Mouse (Mus musculus): ENCODE data around the gene Lingo1. TPM values are rescaled to one million over a fixed set of nuclear protein-coding genes. Genes with fewer than 3 reads are reported as not detected.
A peak's percentile ranks its signal among the peaks of the same experiment; 100 is the strongest.

The Lingo1 gene
- polyA plus RNA-seq, 1 experiment, result 1.2 TPM

DNA sequence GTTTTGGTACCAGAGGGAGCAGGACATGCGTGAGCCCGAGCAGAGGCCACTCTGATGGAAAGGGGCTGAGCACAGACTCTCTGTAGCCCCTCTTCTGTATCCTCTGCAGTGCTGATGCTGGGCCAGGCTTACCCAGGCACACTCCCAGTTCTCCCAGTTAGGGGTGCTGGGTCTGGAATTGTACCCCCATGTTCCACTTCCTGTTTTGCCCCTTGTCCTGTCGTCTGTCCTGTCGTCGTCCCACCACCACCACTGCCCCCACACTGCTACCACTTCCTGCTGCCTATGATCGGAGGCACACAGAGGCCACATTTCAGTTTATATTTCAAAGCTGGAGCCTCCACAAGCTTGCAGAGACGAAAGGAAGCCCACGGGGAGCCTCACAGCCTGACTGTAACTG, 213.6 kb downstream of the Lingo1 start:
- Histone ChIP-seq H3K27ac (ENCODE audit: insufficient read depth, low read depth, low read length) (no peak overlapping the region), H3K27me3 (replicated peaks; ENCODE audit: control insufficient read depth, insufficient read depth, low read length) (no peaks in the 10 kb centered on the region), H3K36me3 (ENCODE audit: control insufficient read depth, insufficient read depth, low read length) (no peaks in the 10 kb centered on the region), H3K4me3 (ENCODE audit: insufficient read depth, low read depth, low read length) (no peak overlapping the region), H3K4me1 (ENCODE audit: control insufficient read depth, insufficient read depth, low read length) (no peaks in the 10 kb centered on the region)
- no peak for DNase-seq
- 54% methylated on average over 8 of the region's 8 CpGs for WGBS
- no peak for TF ChIP-seq POLR2A (IDR thresholded peaks at IDR 0.05; ENCODE audit: low read depth, low read length)
- no peak for TF ChIP-seq CTCF (conservative IDR thresholded peaks at IDR 0.05; ENCODE audit: insufficient read depth, insufficient read length, low read depth, low read length)

DNA sequence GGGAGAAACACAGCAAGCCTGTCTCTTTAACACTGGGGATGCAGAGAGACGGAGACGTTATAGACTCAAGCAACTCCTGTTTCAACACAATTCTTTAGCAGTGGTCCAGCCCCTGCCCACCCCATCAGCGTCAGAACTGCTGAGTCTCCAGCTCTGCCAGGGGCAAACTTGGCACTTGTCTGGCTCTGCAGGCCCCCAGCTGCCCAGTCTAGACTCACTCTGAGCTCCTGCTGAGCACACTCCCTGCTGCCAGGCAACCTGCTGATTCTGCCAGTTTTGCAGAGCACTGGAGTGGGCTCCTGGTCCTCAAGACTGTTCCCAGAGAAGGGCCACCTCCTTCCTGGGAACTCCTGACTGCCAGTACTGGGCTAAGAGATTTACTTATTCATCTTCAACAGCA, 214.6 kb downstream of the Lingo1 start:
- TF ChIP-seq CTCF (conservative IDR thresholded peaks at IDR 0.05; ENCODE audit: insufficient read depth, insufficient read length, low read depth, low read length) (no peak), POLR2A (IDR thresholded peaks at IDR 0.05; ENCODE audit: low read depth, low read length) (no peak)
- Histone ChIP-seq H3K4me1 (ENCODE audit: control insufficient read depth, insufficient read depth, low read length) (no peaks in the 10 kb centered on the region), H3K4me3 (ENCODE audit: insufficient read depth, low read depth, low read length) (no peak overlapping the region), H3K36me3 (ENCODE audit: control insufficient read depth, insufficient read depth, low read length) (no peaks in the 10 kb centered on the region), H3K27me3 (replicated peaks; ENCODE audit: control insufficient read depth, insufficient read depth, low read length) (no peaks in the 10 kb centered on the region), H3K27ac (ENCODE audit: insufficient read depth, low read depth, low read length) (no peak overlapping the region)
- WGBS, result 66% methylated on average over 3 of the region's 3 CpGs
- DNase-seq, result no peak

DNA sequence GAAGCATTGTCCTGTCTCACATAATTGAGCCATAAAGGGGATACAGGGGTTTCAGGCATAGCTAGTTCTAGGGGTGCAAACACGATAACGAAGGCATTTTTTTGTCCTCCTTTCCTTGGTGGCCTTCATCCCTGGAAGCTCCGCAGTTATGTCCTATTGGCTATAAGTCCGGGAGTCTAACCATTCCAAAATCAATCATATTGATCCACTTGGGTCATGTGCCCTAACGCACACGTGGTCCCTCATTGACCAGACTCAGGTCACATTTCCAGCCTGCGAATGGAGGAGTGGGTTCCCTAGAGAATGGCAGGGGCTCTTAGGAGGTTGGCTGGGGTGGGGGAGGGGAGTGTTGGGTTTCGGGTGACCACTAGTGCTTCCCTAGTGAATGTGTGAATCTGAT, 215.3 kb downstream of the Lingo1 start:
- Histone ChIP-seq H3K27ac (ENCODE audit: insufficient read depth, low read depth, low read length) (no peak overlapping the region), H3K4me3 (ENCODE audit: insufficient read depth, low read depth, low read length) (no peak overlapping the region), H3K27me3 (replicated peaks; ENCODE audit: control insufficient read depth, insufficient read depth, low read length) (no peaks in the 10 kb centered on the region), H3K36me3 (ENCODE audit: control insufficient read depth, insufficient read depth, low read length) (no peaks in the 10 kb centered on the region), H3K4me1 (ENCODE audit: control insufficient read depth, insufficient read depth, low read length) (no peaks in the 10 kb centered on the region)
- TF ChIP-seq POLR2A (IDR thresholded peaks at IDR 0.05; ENCODE audit: low read depth, low read length) (no peak), CTCF (conservative IDR thresholded peaks at IDR 0.05; ENCODE audit: insufficient read depth, insufficient read length, low read depth, low read length) (no peak)
- DNase-seq, result no peak
- WGBS, result 71% methylated on average over 8 of the region's 8 CpGs

DNA sequence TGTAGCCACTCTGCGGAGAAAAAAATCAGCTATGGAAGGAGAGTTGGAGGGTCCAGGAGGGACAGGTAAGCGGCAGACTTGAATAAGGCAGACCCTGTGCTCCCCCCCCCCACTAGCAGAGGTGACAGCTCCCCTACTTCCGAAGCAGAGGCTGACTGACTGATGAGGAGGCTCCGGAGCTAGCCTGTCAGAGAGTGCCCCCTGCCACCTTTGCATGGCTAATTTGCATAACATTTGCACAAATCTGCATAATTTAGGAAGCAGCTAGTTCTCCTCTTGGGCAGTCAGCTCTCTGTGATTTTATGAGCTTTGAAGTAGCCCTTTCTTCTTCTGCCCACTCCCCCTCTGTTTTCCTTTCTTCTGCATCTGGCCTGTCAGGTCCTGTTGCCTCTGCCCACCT, 216.2 kb downstream of the Lingo1 start:
- H3K4me1 ChIP-seq (ENCODE audit: control insufficient read depth, insufficient read depth, low read length), result no peaks in the 10 kb centered on the region
- DNase-seq, result no peak
- TF ChIP-seq POLR2A (IDR thresholded peaks at IDR 0.05; ENCODE audit: low read depth, low read length), result no peak
- no peak for TF ChIP-seq CTCF (conservative IDR thresholded peaks at IDR 0.05; ENCODE audit: insufficient read depth, insufficient read length, low read depth, low read length)
- no peak overlapping the region for H3K27ac ChIP-seq (ENCODE audit: insufficient read depth, low read depth, low read length)
- 34% methylated on average over 4 of the region's 4 CpGs for WGBS
- no peaks in the 10 kb centered on the region for H3K36me3 ChIP-seq (ENCODE audit: control insufficient read depth, insufficient read depth, low read length)
- H3K4me3 ChIP-seq (ENCODE audit: insufficient read depth, low read depth, low read length), result no peak overlapping the region
- no peaks in the 10 kb centered on the region for H3K27me3 ChIP-seq (replicated peaks; ENCODE audit: control insufficient read depth, insufficient read depth, low read length)

DNA sequence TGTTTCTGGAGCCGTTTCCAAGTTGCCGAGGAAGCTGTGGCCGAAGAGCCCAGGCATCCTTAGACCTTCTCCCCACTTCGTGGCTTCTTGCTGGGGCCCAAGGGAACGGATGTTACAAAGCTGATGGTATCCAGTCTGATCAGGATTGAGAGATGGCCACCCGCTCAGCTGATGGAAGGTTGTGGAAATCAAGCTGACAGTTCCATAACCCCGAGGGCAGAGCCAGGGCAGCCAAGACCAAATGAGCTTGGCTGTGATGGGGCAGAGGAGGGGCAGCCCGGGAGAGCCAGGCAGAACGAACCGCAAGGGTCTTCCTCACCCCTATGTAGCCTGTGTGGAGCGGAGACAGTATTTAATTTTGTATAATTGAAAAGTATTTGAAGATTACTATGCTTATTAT, 218.9 kb downstream of the Lingo1 start:
- no peak for TF ChIP-seq CTCF (conservative IDR thresholded peaks at IDR 0.05; ENCODE audit: insufficient read depth, insufficient read length, low read depth, low read length)
- no peak for TF ChIP-seq POLR2A (IDR thresholded peaks at IDR 0.05; ENCODE audit: low read depth, low read length)
- Histone ChIP-seq H3K27me3 (replicated peaks; ENCODE audit: control insufficient read depth, insufficient read depth, low read length) (no peaks in the 10 kb centered on the region), H3K27ac (ENCODE audit: insufficient read depth, low read depth, low read length) (no peak overlapping the region), H3K36me3 (ENCODE audit: control insufficient read depth, insufficient read depth, low read length) (no peaks in the 10 kb centered on the region), H3K4me3 (ENCODE audit: insufficient read depth, low read depth, low read length) (no peak overlapping the region), H3K4me1 (ENCODE audit: control insufficient read depth, insufficient read depth, low read length) (no peaks in the 10 kb centered on the region)
- 70% methylated on average over 11 of the region's 11 CpGs for WGBS
- DNase-seq, result no peak

DNA sequence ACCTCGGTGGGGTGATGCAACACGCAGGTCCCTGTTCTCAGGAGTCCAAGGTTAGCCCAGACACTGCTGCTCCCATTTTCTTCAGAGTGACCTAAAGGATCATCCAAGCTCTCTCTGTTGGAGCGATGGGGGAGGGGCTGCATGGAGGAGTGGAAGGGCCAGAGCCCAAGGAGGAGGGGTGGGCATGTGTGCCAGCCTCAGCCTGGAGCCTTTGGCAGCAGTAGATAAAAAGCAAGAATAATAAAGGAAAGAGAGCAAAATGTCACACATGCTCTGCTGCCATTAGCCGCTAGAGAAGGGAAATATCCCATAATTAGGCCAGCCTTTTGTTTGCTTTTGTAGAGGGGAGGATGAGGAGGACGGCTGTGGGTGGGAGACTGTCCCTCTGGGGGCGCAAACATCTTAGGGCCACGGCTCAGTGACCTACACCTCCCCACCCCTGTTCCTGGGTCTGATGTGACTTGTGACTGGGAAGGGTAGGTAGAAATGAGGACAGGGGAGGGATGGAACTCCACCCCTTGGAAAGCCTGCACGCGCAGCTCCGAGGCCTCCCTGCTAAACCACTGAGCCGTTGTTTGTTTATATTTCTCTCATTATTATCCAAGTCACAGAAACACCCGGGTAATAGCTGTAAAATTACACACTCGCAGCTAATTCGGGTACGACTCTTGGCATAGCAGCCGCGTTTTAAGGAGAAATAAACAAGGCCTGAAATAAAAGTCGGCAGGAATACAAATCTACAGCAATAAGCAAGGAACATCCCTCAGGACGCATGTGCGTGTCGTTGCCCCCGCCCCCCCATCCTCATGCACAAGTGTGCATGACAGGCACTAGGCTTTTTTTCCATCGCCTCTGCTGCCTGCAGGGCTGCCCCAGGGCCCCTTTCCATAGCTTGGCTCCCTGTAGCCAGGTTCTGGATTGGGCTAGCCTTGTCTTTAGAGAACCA, 223.5 kb downstream of the Lingo1 start:
- H3K4me1 ChIP-seq (ENCODE audit: control insufficient read depth, insufficient read depth, low read length), result no peaks in the 10 kb centered on the region
- DNase-seq, result peak; percentile 18
- no peaks in the 10 kb centered on the region for H3K36me3 ChIP-seq (ENCODE audit: control insufficient read depth, insufficient read depth, low read length)
- 26% methylated on average over 23 of the region's 23 CpGs for WGBS
- no peaks in the 10 kb centered on the region for H3K27me3 ChIP-seq (replicated peaks; ENCODE audit: control insufficient read depth, insufficient read depth, low read length)
- no peak overlapping the region for H3K4me3 ChIP-seq (ENCODE audit: insufficient read depth, low read depth, low read length)
- H3K27ac ChIP-seq (ENCODE audit: insufficient read depth, low read depth, low read length), result no peak overlapping the region
- TF ChIP-seq POLR2A (IDR thresholded peaks at IDR 0.05; ENCODE audit: low read depth, low read length) (no peak), CTCF (conservative IDR thresholded peaks at IDR 0.05; ENCODE audit: insufficient read depth, insufficient read length, low read depth, low read length) (no peak)

Other genes starting within 250 kb of the Lingo1 start
- 1.8 and 2.0 TPM in 2 replicates for gene Odf3l1, start 68.2 kb upstream of the Lingo1 start, polyA plus RNA-seq (2012; rRNA removed)
- gene Cspg4, start 68.6 kb upstream of the Lingo1 start, polyA plus RNA-seq (2012; rRNA removed), result 14.5 and 20.5 TPM in 2 replicates
- 11.8 and 12.0 TPM in 2 replicates for gene Snx33, start 131.9 kb upstream of the Lingo1 start, polyA plus RNA-seq (2012; rRNA removed)
- gene Imp3, start 141.0 kb upstream of the Lingo1 start, polyA plus RNA-seq (2012; rRNA removed), result 151 and 189 TPM in 2 replicates
- 6.5 and 7.7 TPM in 2 replicates for gene Snupn, start 154.4 kb upstream of the Lingo1 start, polyA plus RNA-seq (2012; rRNA removed)
- 20.7 and 26.6 TPM in 2 replicates for gene Ptpn9, start 198.5 kb upstream of the Lingo1 start, polyA plus RNA-seq (2012; rRNA removed)